Mouse (Mus musculus): ENCODE measurements around the gene Ifitm3. TPM values are rescaled to one million over a fixed set of nuclear protein-coding genes. Genes with fewer than 3 reads are reported as not detected.

The Ifitm3 gene
- polyA plus RNA-seq, 1 experiment = 1,188 TPM

GRCm38 (mm10) chr7:141006914-141007313 lies 3.7 kb downstream of the Ifitm3 start:
- Histone ChIP-seq H3K4me3 (ENCODE audit: insufficient read depth, low read length) (no peak overlapping the region), H3K27ac (ENCODE audit: insufficient read depth, low read length) (no peak overlapping the region), H3K4me1 (ENCODE audit: control insufficient read depth, insufficient read depth, low read length) (0 out of 2 replicates have a peak, but pooled peaks cover 2% of the 10 kb centered on the region)
- TF ChIP-seq POLR2A (IDR thresholded peaks at IDR 0.05; ENCODE audit: low read depth, low read length) (no peak), CTCF (IDR thresholded peaks at IDR 0.05; ENCODE audit: borderline replicate concordance, insufficient read depth, low read length) (no peak)

- Histone ChIP-seq H3K4me1 (ENCODE audit: control insufficient read depth, insufficient read depth, low read length) (0 out of 2 replicates have a peak, but pooled peaks cover 2% of the 10 kb centered on the region), H3K4me3 (ENCODE audit: insufficient read depth, low read length) (no peak overlapping the region), H3K27ac (ENCODE audit: insufficient read depth, low read length) (no peak overlapping the region)
- TF ChIP-seq CTCF (IDR thresholded peaks at IDR 0.05; ENCODE audit: borderline replicate concordance, insufficient read depth, low read length) = no peak
- TF ChIP-seq POLR2A (IDR thresholded peaks at IDR 0.05; ENCODE audit: low read depth, low read length) = no peak
These were observed 4.1 kb downstream of the Ifitm3 start for GRCm38 (mm10) chr7:141006446-141006845.

GRCm38 (mm10) chr7:141003248-141004010 lies 7.1 kb downstream of the Ifitm3 start:
- Histone ChIP-seq H3K4me1 (ENCODE audit: control insufficient read depth, insufficient read depth, low read length) (no peaks in the 10 kb centered on the region), H3K27ac (ENCODE audit: insufficient read depth, low read length) (no peak overlapping the region), H3K4me3 (ENCODE audit: insufficient read depth, low read length) (no peak overlapping the region)
- TF ChIP-seq CTCF (IDR thresholded peaks at IDR 0.05; ENCODE audit: borderline replicate concordance, insufficient read depth, low read length) (no peak), POLR2A (IDR thresholded peaks at IDR 0.05; ENCODE audit: low read depth, low read length) (no peak)

GRCm38 (mm10) chr7:141000881-141001708 lies 9.5 kb downstream of the Ifitm3 start:
- TF ChIP-seq POLR2A (IDR thresholded peaks at IDR 0.05; ENCODE audit: low read depth, low read length) (no peak), CTCF (IDR thresholded peaks at IDR 0.05; ENCODE audit: borderline replicate concordance, insufficient read depth, low read length) (no peak)
- no peaks in the 10 kb centered on the region for H3K4me1 ChIP-seq (ENCODE audit: control insufficient read depth, insufficient read depth, low read length)
- no peak overlapping the region for H3K4me3 ChIP-seq (ENCODE audit: insufficient read depth, low read length)
- no peak overlapping the region for H3K27ac ChIP-seq (ENCODE audit: insufficient read depth, low read length)

GRCm38 (mm10) chr7:140998853-140999700 lies 11.5 kb downstream of the Ifitm3 start:
- TF ChIP-seq POLR2A (IDR thresholded peaks at IDR 0.05; ENCODE audit: low read depth, low read length) (no peak), CTCF (IDR thresholded peaks at IDR 0.05; ENCODE audit: borderline replicate concordance, insufficient read depth, low read length) (no peak)
- H3K4me1 ChIP-seq (ENCODE audit: control insufficient read depth, insufficient read depth, low read length) = no peaks in the 10 kb centered on the region
- H3K27ac ChIP-seq (ENCODE audit: insufficient read depth, low read length) = no peak overlapping the region
- H3K4me3 ChIP-seq (ENCODE audit: insufficient read depth, low read length) = no peak overlapping the region

- Histone ChIP-seq H3K27ac (ENCODE audit: insufficient read depth, low read length) (no peak overlapping the region), H3K4me3 (ENCODE audit: insufficient read depth, low read length) (no peak overlapping the region), H3K4me1 (ENCODE audit: control insufficient read depth, insufficient read depth, low read length) (no peaks in the 10 kb centered on the region)
- TF ChIP-seq POLR2A (IDR thresholded peaks at IDR 0.05; ENCODE audit: low read depth, low read length) (no peak), CTCF (IDR thresholded peaks at IDR 0.05; ENCODE audit: borderline replicate concordance, insufficient read depth, low read length) (no peak)
These were observed 12.8 kb downstream of the Ifitm3 start for GRCm38 (mm10) chr7:140997817-140998216.

- Histone ChIP-seq H3K27ac (ENCODE audit: insufficient read depth, low read length) (no peak overlapping the region), H3K4me1 (ENCODE audit: control insufficient read depth, insufficient read depth, low read length) (no peaks in the 10 kb centered on the region), H3K4me3 (ENCODE audit: insufficient read depth, low read length) (no peak overlapping the region)
- TF ChIP-seq POLR2A (IDR thresholded peaks at IDR 0.05; ENCODE audit: low read depth, low read length) (no peak), CTCF (IDR thresholded peaks at IDR 0.05; ENCODE audit: borderline replicate concordance, insufficient read depth, low read length) (no peak)
These were observed 19.4 kb downstream of the Ifitm3 start for GRCm38 (mm10) chr7:140991117-140991689.

- TF ChIP-seq POLR2A (IDR thresholded peaks at IDR 0.05; ENCODE audit: low read depth, low read length) = no peak
- no peak for TF ChIP-seq CTCF (IDR thresholded peaks at IDR 0.05; ENCODE audit: borderline replicate concordance, insufficient read depth, low read length)
- H3K27ac ChIP-seq (ENCODE audit: insufficient read depth, low read length) = no peak overlapping the region
These were observed 19.9 kb downstream of the Ifitm3 start for GRCm38 (mm10) chr7:140990622-140991021.

GRCm38 (mm10) chr7:140990185-140990584 lies 20.4 kb downstream of the Ifitm3 start:
- TF ChIP-seq POLR2A (IDR thresholded peaks at IDR 0.05; ENCODE audit: low read depth, low read length) = no peak
- H3K27ac ChIP-seq (ENCODE audit: insufficient read depth, low read length) = no peak overlapping the region
- no peaks in the 10 kb centered on the region for H3K4me1 ChIP-seq (ENCODE audit: control insufficient read depth, insufficient read depth, low read length)
- no peak overlapping the region for H3K4me3 ChIP-seq (ENCODE audit: insufficient read depth, low read length)

More at GRCm38 (mm10) chr7:140990622-140991021, 19.9 kb downstream of the Ifitm3 start:
- Histone ChIP-seq H3K4me3 (ENCODE audit: insufficient read depth, low read length) (no peak overlapping the region), H3K4me1 (ENCODE audit: control insufficient read depth, insufficient read depth, low read length) (no peaks in the 10 kb centered on the region)

All from embryonic fibroblast, embryonic 13.5 days (primary cell).